ENCODE assay signal across 8 mouse cellular contexts in genomic region chr7:121077829-121078228, GRCm38 (mm10). TPM values are rescaled to one million over a fixed set of nuclear protein-coding genes. Genes with fewer than 3 reads are reported as not detected.
DNase-seq lines count a peak whose midpoint lies in the region; ATAC-seq and TF ChIP-seq lines count a peak whose summit lies in the region.

No protein-coding gene starts in this region.

- no peak overlapping the region for H3K9ac ChIP-seq in liver, adult 2 months (ENCODE audit: low read depth, low read length)
- H3K9ac ChIP-seq in liver, embryonic 12.5 days: no peak overlapping the region
- no peak overlapping the region for H3K9ac ChIP-seq in forebrain, embryonic 15.5 days (replicated peaks)
- H3K9ac ChIP-seq in hindbrain, embryonic 14.5 days: no peak overlapping the region

- H3K36me3 ChIP-seq in liver, adult 2 months (ENCODE audit: control insufficient read depth, insufficient read depth, low read length): peaks cover 6% of the 10 kb centered on the region; the same call in 1 of the 2 replicates
- H3K36me3 ChIP-seq in liver, embryonic 12.5 days: peaks cover 40% of the 10 kb centered on the region
- H3K36me3 ChIP-seq in forebrain, embryonic 15.5 days: peaks cover 30% of the 10 kb centered on the region; the same call in 1 of the 2 replicates
- H3K36me3 ChIP-seq in hindbrain, embryonic 14.5 days (replicated peaks; ENCODE audit: control insufficient read depth, insufficient read depth): peaks cover 35% of the 10 kb centered on the region

- no peaks in the 10 kb centered on the region for H3K79me2 ChIP-seq in liver, adult 2 months (ENCODE audit: control insufficient read depth, insufficient read depth, low read length)

- no peak overlapping the region for H3K27ac ChIP-seq in liver, adult 2 months (replicated peaks; ENCODE audit: insufficient read depth, low read depth, low read length)
- no peak overlapping the region for H3K27ac ChIP-seq in liver, embryonic 12.5 days
- H3K27ac ChIP-seq in forebrain, embryonic 15.5 days (replicated peaks): peak overlapping the region; percentile 29; the same call in 1 of the 2 replicates
- no peak overlapping the region for H3K27ac ChIP-seq in hindbrain, embryonic 14.5 days

- no peaks in the 10 kb centered on the region for H3K27me3 ChIP-seq in liver, adult 2 months (ENCODE audit: control insufficient read depth, insufficient read depth, low read length)
- no peaks in the 10 kb centered on the region for H3K27me3 ChIP-seq in liver, embryonic 12.5 days (replicated peaks)
- H3K27me3 ChIP-seq in forebrain, embryonic 15.5 days: no peaks in the 10 kb centered on the region
- no peaks in the 10 kb centered on the region for H3K27me3 ChIP-seq in hindbrain, embryonic 14.5 days (ENCODE audit: control insufficient read depth, insufficient read depth, low read length)

- ATAC-seq in liver, embryonic 12.5 days: no peak
- peak; percentile 82 for ATAC-seq in forebrain, embryonic 15.5 days (replicated peaks)
- ATAC-seq in hindbrain, embryonic 14.5 days (ENCODE audit: low FRiP score): peak; percentile 78
- ATAC-seq in megakaryocyte progenitor cell, adult 5-6 weeks (replicated peaks; ENCODE audit: poor library complexity): peak; percentile 69

- WGBS in liver, adult 2 months: 45% methylated on average over 5 of the region's 5 CpGs
- WGBS in liver, embryonic 12.5 days (ENCODE audit: insufficient replicate concordance): 51% methylated on average over 5 of the region's 5 CpGs
- WGBS in forebrain, embryonic 15.5 days: 4% methylated on average over 5 of the region's 5 CpGs
- 11% methylated on average over 5 of the region's 5 CpGs for WGBS in hindbrain, embryonic 14.5 days

- no peaks in the 10 kb centered on the region for H3K9me3 ChIP-seq in liver, embryonic 12.5 days (replicated peaks)
- 0 out of 2 replicates have a peak, but pooled peaks cover 2% of the 10 kb centered on the region for H3K9me3 ChIP-seq in forebrain, embryonic 15.5 days
- H3K9me3 ChIP-seq in hindbrain, embryonic 14.5 days (ENCODE audit: control insufficient read depth, low read length): no peaks in the 10 kb centered on the region

- H3K4me1 ChIP-seq in liver, adult 2 months (ENCODE audit: control insufficient read depth, insufficient read depth, low read length): no peaks in the 10 kb centered on the region
- no peaks in the 10 kb centered on the region for H3K4me1 ChIP-seq in liver, embryonic 12.5 days
- H3K4me1 ChIP-seq in forebrain, embryonic 15.5 days: peaks cover 5% of the 10 kb centered on the region; the same call in 1 of the 2 replicates
- H3K4me1 ChIP-seq in hindbrain, embryonic 14.5 days (replicated peaks; ENCODE audit: control insufficient read depth, insufficient read depth, low read length): no peaks in the 10 kb centered on the region

- peak; percentile 22 for TF ChIP-seq CTCF in liver, adult 2 months (IDR thresholded peaks at IDR 0.05; ENCODE audit: low read depth, low read length)

- TF ChIP-seq POLR2A in liver, adult 2 months (IDR thresholded peaks at IDR 0.05; ENCODE audit: extremely low read depth, insufficient read depth, low read length): no peak

- no peak overlapping the region for H3K4me3 ChIP-seq in liver, adult 2 months (ENCODE audit: insufficient read depth, low read depth, low read length)
- H3K4me3 ChIP-seq in liver, embryonic 12.5 days: no peak overlapping the region
- no peak overlapping the region for H3K4me3 ChIP-seq in forebrain, embryonic 15.5 days
- no peak overlapping the region for H3K4me3 ChIP-seq in hindbrain, embryonic 14.5 days (replicated peaks; ENCODE audit: low read length)

- peak; percentile 39 for DNase-seq in liver, adult 2 months (ENCODE audit: extremely low read depth, low read depth, low spot score)
- peak; percentile 61 to 70 for DNase-seq in cerebellum, adult 18-20 months
- peak; percentile 91 for DNase-seq in hindbrain, embryonic 14.5 days (ENCODE audit: low spot score)
- peak; percentile 65 to 79 for DNase-seq in layer of hippocampus, postnatal 14 days (ENCODE audit: low spot score in 2 of 2)
- peak; percentile 61 for DNase-seq in right cerebral cortex, postnatal 25 days

- no peak overlapping the region for H3K4me2 ChIP-seq in liver, embryonic 12.5 days
- H3K4me2 ChIP-seq in forebrain, embryonic 15.5 days (replicated peaks): no peak overlapping the region
- H3K4me2 ChIP-seq in hindbrain, embryonic 14.5 days (replicated peaks): no peak overlapping the region

RNA-seq across cellular contexts. Expression of gene Igsf6, which starts 3.5 kb away (rescaled TPM):
- 3.2 and 4.0 TPM in 2 replicates for total RNA-seq in liver, adult 2 months (2014; rRNA removed)
- polyA plus RNA-seq in liver, adult 2 months (2012; rRNA removed): 0.41 and 0.82 TPM in 2 replicates
- 6.6 and 7.6 TPM in 2 replicates for polyA plus RNA-seq in liver, embryonic 12.5 days (2016; fragmentation: Nextera tagmentation; extraction: Ambion mirVana)
- 0.79 and 1.1 TPM in 2 replicates for polyA plus RNA-seq in forebrain, embryonic 15.5 days (2015; fragmentation: Nextera tagmentation; extraction: Ambion mirVana)
- polyA plus RNA-seq in hindbrain, embryonic 14.5 days (2014; fragmentation: Nextera tagmentation; extraction: Ambion mirVana): 0.82 and 1.5 TPM in 2 replicates
- total RNA-seq in layer of hippocampus, postnatal 14 days (2021): under 1 TPM in 1 of 2 experiments, not detected in 1; 0.35 TPM
- 415 and 476 TPM in 2 replicates for total RNA-seq in megakaryocyte progenitor cell, adult 5-6 weeks (2015)
- total RNA-seq in megakaryocyte progenitor cell, adult 5-6 weeks (2017): 342 and 360 TPM in 2 replicates

RNA-seq across cellular contexts. Expression of gene Otoa, which starts 3.6 kb away (rescaled TPM):
- total RNA-seq in liver, adult 2 months (2014; rRNA removed): 0.09 TPM in 1 of 2 replicates, not detected in the other
- polyA plus RNA-seq in liver, adult 2 months (2012; rRNA removed): 0.02 TPM in 1 of 2 replicates, not detected in the other
- polyA plus RNA-seq in liver, embryonic 12.5 days (2016; fragmentation: Nextera tagmentation; extraction: Ambion mirVana): 0.06 TPM in 1 of 2 replicates, not detected in the other
- polyA plus RNA-seq in forebrain, embryonic 15.5 days (2015; fragmentation: Nextera tagmentation; extraction: Ambion mirVana): 0.06 TPM in 1 of 2 replicates, not detected in the other
- polyA plus RNA-seq in hindbrain, embryonic 14.5 days (2014; fragmentation: Nextera tagmentation; extraction: Ambion mirVana): 0.07 and 0.20 TPM in 2 replicates
- total RNA-seq in layer of hippocampus, postnatal 14 days (2021): 1 to 10 TPM; 1.2 to 2.8 TPM
- 0.05 and 0.07 TPM in 2 replicates for total RNA-seq in megakaryocyte progenitor cell, adult 5-6 weeks (2015)
- total RNA-seq in megakaryocyte progenitor cell, adult 5-6 weeks (2017): 0.12 and 0.20 TPM in 2 replicates

RNA-seq across cellular contexts. Expression of gene Mettl9, which starts 43.6 kb away (rescaled TPM):
- 37.9 and 41.4 TPM in 2 replicates for total RNA-seq in liver, adult 2 months (2014; rRNA removed)
- polyA plus RNA-seq in liver, adult 2 months (2012; rRNA removed): 13.8 and 18.8 TPM in 2 replicates
- 71.8 and 73.5 TPM in 2 replicates for polyA plus RNA-seq in liver, embryonic 12.5 days (2016; fragmentation: Nextera tagmentation; extraction: Ambion mirVana)
- 214 and 232 TPM in 2 replicates for polyA plus RNA-seq in forebrain, embryonic 15.5 days (2015; fragmentation: Nextera tagmentation; extraction: Ambion mirVana)
- polyA plus RNA-seq in hindbrain, embryonic 14.5 days (2014; fragmentation: Nextera tagmentation; extraction: Ambion mirVana): 203 and 209 TPM in 2 replicates
- 10 to 100 TPM; 70.7 to 74.3 TPM for total RNA-seq in layer of hippocampus, postnatal 14 days (2021)
- total RNA-seq in megakaryocyte progenitor cell, adult 5-6 weeks (2015): 96.6 and 111 TPM in 2 replicates
- 86.0 and 86.6 TPM in 2 replicates for total RNA-seq in megakaryocyte progenitor cell, adult 5-6 weeks (2017)

Comparison
In these comparisons a context has a peak if more than half of its experiments do, and no peak if none do; other contexts are left out.
1. DNase-seq: peak in every context shown above with its lines; median percentile 91 in hindbrain, embryonic 14.5 days; 72 in layer of hippocampus, postnatal 14 days; 66 in cerebellum, adult 18-20 months; 61 in right cerebral cortex, postnatal 25 days; 39 in liver, adult 2 months.